Mouse (Mus musculus): ENCODE data around the gene Cmtm5. TPM values are rescaled to one million over a fixed set of nuclear protein-coding genes. Genes with fewer than 3 reads are reported as not detected.

The Cmtm5 gene
- polyA plus RNA-seq, 1 experiment = not detected

DNA sequence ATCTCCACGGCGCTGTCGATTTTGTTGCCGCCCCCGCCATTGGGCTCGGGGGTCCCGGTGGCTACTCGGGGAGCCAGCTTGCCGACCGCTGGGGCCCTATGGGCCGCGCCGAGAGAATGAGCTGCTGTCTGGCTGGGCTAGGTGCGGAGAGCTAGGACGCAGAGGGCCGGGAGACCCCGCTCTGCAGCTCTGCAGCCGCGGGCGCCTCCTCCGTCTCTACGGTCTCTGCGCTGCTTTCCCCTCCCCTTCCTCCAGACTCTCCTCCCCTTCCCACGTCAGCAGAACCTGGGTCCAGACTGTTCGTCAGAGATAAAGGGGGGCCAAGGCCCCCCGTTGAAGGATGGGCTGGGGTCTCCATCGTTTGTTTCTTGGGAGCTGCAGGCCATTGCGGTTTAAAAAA, 23.2 kb upstream of the Cmtm5 start, which contains the start of gene Slc22a17:
Gene Slc22a17 (minus strand): TSS at position 247 of the 400 bp plus-strand sequence.
- no peaks in the 10 kb centered on the region for H3K36me3 ChIP-seq (ENCODE audit: control insufficient read depth, insufficient read depth)
- TF ChIP-seq CEBPB (IDR thresholded peaks at IDR 0.05; ENCODE audit: insufficient read depth, poor library complexity, severe bottlenecking) (no peak), USF1 (IDR thresholded peaks at IDR 0.05; ENCODE audit: low read depth) (no peak), REST (IDR thresholded peaks at IDR 0.05; ENCODE audit: insufficient read depth, insufficient read length) (no peak), TCF3 (IDR thresholded peaks at IDR 0.05; ENCODE audit: insufficient read length, low read depth) (no peak), MYOG (IDR thresholded peaks at IDR 0.05; ENCODE audit: control insufficient read depth in 1 of 3, insufficient read depth in 1 of 3, insufficient read length in 2 of 3, low read depth in 2 of 3) (no peak), MAX (IDR thresholded peaks at IDR 0.05; ENCODE audit: low read depth) (no peak), SRF (IDR thresholded peaks at IDR 0.05; ENCODE audit: control insufficient read depth, insufficient read length, low read depth) (no peak), MYOD1 (IDR thresholded peaks at IDR 0.05; ENCODE audit: control insufficient read depth in 1 of 3, insufficient read length in 2 of 3, low read depth in 2 of 3) (no peak), POLR2AphosphoS2 (IDR thresholded peaks at IDR 0.05; ENCODE audit: insufficient read length, low read depth) (no peak), TCF12 (IDR thresholded peaks at IDR 0.05; ENCODE audit: insufficient read depth, poor library complexity, severe bottlenecking) (no peak), POLR2A (IDR thresholded peaks at IDR 0.05; ENCODE audit: insufficient read length, low read depth) (no peak)
- H3K27me3 ChIP-seq (ENCODE audit: control insufficient read depth, insufficient read depth, insufficient read length) = peaks cover 44% of the 10 kb centered on the region
- no peak within 1 kb of the TSS for H3K4me3 ChIP-seq
- H3ac ChIP-seq (ENCODE audit: control insufficient read depth, insufficient read length) = no peak within 1 kb of the TSS
- no peaks in the 10 kb centered on the region for H3K79me2 ChIP-seq (ENCODE audit: control insufficient read depth, insufficient read depth)
- no peak within 1 kb of the TSS for H3K4me2 ChIP-seq (ENCODE audit: low read depth)

DNA sequence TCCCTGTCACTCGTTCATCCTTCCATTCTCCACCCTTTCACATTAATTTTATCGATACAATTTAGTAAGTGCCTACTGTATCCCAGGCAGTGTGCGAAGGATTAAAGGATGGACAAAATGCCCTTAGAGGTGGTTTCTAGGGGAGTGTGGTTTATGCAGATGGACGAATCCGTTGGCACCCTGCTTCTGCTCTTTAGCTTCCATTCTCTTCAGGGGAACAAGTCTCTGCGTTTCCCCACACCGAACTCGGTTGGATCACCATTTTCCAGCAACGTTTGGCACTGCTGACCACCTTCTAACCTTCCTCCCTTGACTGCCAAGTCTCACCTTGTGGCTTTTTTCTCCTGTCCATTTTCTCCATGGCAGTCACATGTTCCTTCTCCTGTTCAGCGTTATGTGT, 22.7 kb upstream of the Cmtm5 start:
- Histone ChIP-seq H3K27me3 (ENCODE audit: control insufficient read depth, insufficient read depth, insufficient read length) (peaks cover 45% of the 10 kb centered on the region), H3K36me3 (ENCODE audit: control insufficient read depth, insufficient read depth) (no peaks in the 10 kb centered on the region), H3ac (ENCODE audit: control insufficient read depth, insufficient read length) (no peak overlapping the region), H3K4me2 (ENCODE audit: low read depth) (no peak overlapping the region), H3K79me2 (ENCODE audit: control insufficient read depth, insufficient read depth) (no peaks in the 10 kb centered on the region), H3K4me3 (no peak overlapping the region)
- TF ChIP-seq REST (IDR thresholded peaks at IDR 0.05; ENCODE audit: insufficient read depth, insufficient read length) (no peak), POLR2AphosphoS2 (IDR thresholded peaks at IDR 0.05; ENCODE audit: insufficient read length, low read depth) (no peak), TCF3 (IDR thresholded peaks at IDR 0.05; ENCODE audit: insufficient read length, low read depth) (no peak), POLR2A (IDR thresholded peaks at IDR 0.05; ENCODE audit: insufficient read length, low read depth) (no peak), TCF12 (IDR thresholded peaks at IDR 0.05; ENCODE audit: insufficient read depth, poor library complexity, severe bottlenecking) (no peak), E2F4 (IDR thresholded peaks at IDR 0.05; ENCODE audit: insufficient read depth) (no peak), MYOD1 (IDR thresholded peaks at IDR 0.05; ENCODE audit: control insufficient read depth in 1 of 3, insufficient read length in 2 of 3, low read depth in 2 of 3) (no peak), USF1 (IDR thresholded peaks at IDR 0.05; ENCODE audit: low read depth) (no peak), CEBPB (IDR thresholded peaks at IDR 0.05; ENCODE audit: insufficient read depth, poor library complexity, severe bottlenecking) (no peak), SRF (IDR thresholded peaks at IDR 0.05; ENCODE audit: control insufficient read depth, insufficient read length, low read depth) (no peak), MYOG (IDR thresholded peaks at IDR 0.05; ENCODE audit: control insufficient read depth in 1 of 3, insufficient read depth in 1 of 3, insufficient read length in 2 of 3, low read depth in 2 of 3) (no peak), MAX (IDR thresholded peaks at IDR 0.05; ENCODE audit: low read depth) (no peak)

DNA sequence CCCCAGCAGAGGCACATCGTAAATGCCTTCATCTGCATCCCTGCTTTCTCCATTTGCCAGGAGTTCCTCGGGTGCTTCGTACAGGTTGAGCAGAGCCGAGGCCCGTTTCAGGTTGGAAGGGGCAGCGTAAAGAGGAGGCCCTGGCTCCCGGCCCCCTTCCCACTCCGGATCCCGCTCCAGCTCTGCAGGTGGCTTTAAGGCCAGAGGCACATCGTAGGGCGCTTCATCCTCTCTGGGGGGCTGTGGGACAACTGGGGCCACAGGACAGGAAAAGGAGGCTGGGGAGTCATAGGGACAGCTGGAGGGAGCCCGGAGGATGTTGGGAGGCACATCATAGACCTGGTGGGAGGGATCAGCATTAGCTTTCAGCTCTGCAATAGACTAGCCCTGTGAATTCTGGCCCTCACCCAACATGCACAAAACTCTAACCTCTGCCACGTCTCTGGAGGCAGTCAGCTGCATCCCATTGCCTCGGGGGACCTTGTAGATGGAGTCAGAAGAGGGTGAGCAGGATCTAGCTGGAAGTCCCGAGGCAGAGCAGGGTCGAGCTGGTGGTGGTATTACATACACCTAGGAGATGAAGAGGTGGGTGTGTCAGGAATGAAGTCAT, 15.9 kb upstream of the Cmtm5 start:
- TF ChIP-seq TCF12 (IDR thresholded peaks at IDR 0.05; ENCODE audit: insufficient read depth, poor library complexity, severe bottlenecking) = no peak
- TF ChIP-seq MYOD1 (IDR thresholded peaks at IDR 0.05; ENCODE audit: control insufficient read depth in 1 of 3, insufficient read length in 2 of 3, low read depth in 2 of 3) = no peak
- TF ChIP-seq TCF3 (IDR thresholded peaks at IDR 0.05; ENCODE audit: insufficient read length, low read depth) = no peak
- TF ChIP-seq REST (IDR thresholded peaks at IDR 0.05; ENCODE audit: insufficient read depth, insufficient read length) = no peak
- no peak for TF ChIP-seq SRF (IDR thresholded peaks at IDR 0.05; ENCODE audit: control insufficient read depth, insufficient read length, low read depth)
- no peak for TF ChIP-seq USF1 (IDR thresholded peaks at IDR 0.05; ENCODE audit: low read depth)
- TF ChIP-seq POLR2AphosphoS2 (IDR thresholded peaks at IDR 0.05; ENCODE audit: insufficient read length, low read depth) = no peak
- no peak for TF ChIP-seq MYOG (IDR thresholded peaks at IDR 0.05; ENCODE audit: control insufficient read depth in 1 of 3, insufficient read depth in 1 of 3, insufficient read length in 2 of 3, low read depth in 2 of 3)
- no peak for TF ChIP-seq MAX (IDR thresholded peaks at IDR 0.05; ENCODE audit: low read depth)
- TF ChIP-seq CEBPB (IDR thresholded peaks at IDR 0.05; ENCODE audit: insufficient read depth, poor library complexity, severe bottlenecking) = no peak
- TF ChIP-seq E2F4 (IDR thresholded peaks at IDR 0.05; ENCODE audit: insufficient read depth) = no peak
- no peak for TF ChIP-seq POLR2A (IDR thresholded peaks at IDR 0.05; ENCODE audit: insufficient read length, low read depth)
- Histone ChIP-seq H3K36me3 (ENCODE audit: control insufficient read depth, insufficient read depth) (no peaks in the 10 kb centered on the region), H3K79me2 (ENCODE audit: control insufficient read depth, insufficient read depth) (no peaks in the 10 kb centered on the region), H3ac (ENCODE audit: control insufficient read depth, insufficient read length) (no peak overlapping the region), H3K4me2 (ENCODE audit: low read depth) (no peak overlapping the region), H3K27me3 (ENCODE audit: control insufficient read depth, insufficient read depth, insufficient read length) (peaks cover 36% of the 10 kb centered on the region), H3K4me3 (no peak overlapping the region)

DNA sequence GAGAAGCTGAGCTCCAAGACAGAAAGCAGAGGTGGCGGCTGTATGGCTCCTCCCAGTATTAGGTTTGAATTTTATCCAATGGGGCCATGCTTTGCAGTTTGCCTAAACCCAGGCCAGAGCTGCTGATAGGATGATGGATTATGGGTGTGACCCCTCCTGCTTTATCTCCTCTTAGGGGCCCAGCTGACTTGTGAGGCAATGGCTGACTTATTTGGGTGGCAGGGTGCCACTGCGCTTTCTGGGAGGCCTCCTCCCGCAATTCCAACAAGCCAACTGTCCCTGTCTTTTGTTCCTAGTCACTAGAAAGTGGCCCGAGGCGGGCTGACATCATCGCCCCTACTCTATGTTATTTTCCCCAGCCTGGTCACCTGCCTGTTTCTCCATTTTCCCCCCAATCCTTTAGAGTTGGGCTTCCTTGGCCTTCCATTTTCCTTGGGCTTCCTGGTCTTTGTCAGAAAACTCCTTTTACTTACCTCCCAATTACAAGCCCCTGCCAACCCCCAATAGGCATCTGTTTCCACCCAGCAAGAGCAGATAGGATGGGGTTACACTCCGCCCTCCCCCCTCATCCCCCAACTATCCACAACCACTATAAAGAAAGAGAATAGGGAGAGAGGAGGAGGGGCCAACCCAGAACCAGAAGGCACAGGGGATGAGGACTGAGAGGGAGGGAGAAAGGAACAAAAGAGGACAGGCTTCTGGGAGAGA, 11.3 kb upstream of the Cmtm5 start:
- H3K79me2 ChIP-seq (ENCODE audit: control insufficient read depth, insufficient read depth) = no peaks in the 10 kb centered on the region
- TF ChIP-seq REST (IDR thresholded peaks at IDR 0.05; ENCODE audit: insufficient read depth, insufficient read length) (no peak), TCF3 (IDR thresholded peaks at IDR 0.05; ENCODE audit: insufficient read length, low read depth) (no peak), CEBPB (IDR thresholded peaks at IDR 0.05; ENCODE audit: insufficient read depth, poor library complexity, severe bottlenecking) (no peak), POLR2A (IDR thresholded peaks at IDR 0.05; ENCODE audit: insufficient read length, low read depth) (no peak), SRF (IDR thresholded peaks at IDR 0.05; ENCODE audit: control insufficient read depth, insufficient read length, low read depth) (no peak), MAX (IDR thresholded peaks at IDR 0.05; ENCODE audit: low read depth) (no peak), POLR2AphosphoS2 (IDR thresholded peaks at IDR 0.05; ENCODE audit: insufficient read length, low read depth) (no peak), USF1 (IDR thresholded peaks at IDR 0.05; ENCODE audit: low read depth) (no peak), E2F4 (IDR thresholded peaks at IDR 0.05; ENCODE audit: insufficient read depth) (no peak), MYOD1 (IDR thresholded peaks at IDR 0.05; ENCODE audit: control insufficient read depth in 1 of 3, insufficient read length in 2 of 3, low read depth in 2 of 3) (no peak), TCF12 (IDR thresholded peaks at IDR 0.05; ENCODE audit: insufficient read depth, poor library complexity, severe bottlenecking) (no peak), MYOG (IDR thresholded peaks at IDR 0.05; ENCODE audit: control insufficient read depth in 1 of 3, insufficient read depth in 1 of 3, insufficient read length in 2 of 3, low read depth in 2 of 3) (no peak)
- peaks cover 35% of the 10 kb centered on the region for H3K27me3 ChIP-seq (ENCODE audit: control insufficient read depth, insufficient read depth, insufficient read length)
- peak overlapping the region; percentile 24 for H3K4me2 ChIP-seq (ENCODE audit: low read depth)
- H3ac ChIP-seq (ENCODE audit: control insufficient read depth, insufficient read length) = no peak overlapping the region
- no peak overlapping the region for H3K4me3 ChIP-seq
- no peaks in the 10 kb centered on the region for H3K36me3 ChIP-seq (ENCODE audit: control insufficient read depth, insufficient read depth)
